Mouse (Mus musculus) cerebellum, postnatal 36 days (tissue): ENCODE results near the gene Inf2.

Experiments
- DNase-seq, 2 experiments: peaks; one replicate each; pipeline ENCODE4 v3.0.0; 2021 to 2022; ENCODE audit warnings: mixed read lengths in 2 of 2

Inf2 gene

DNA sequence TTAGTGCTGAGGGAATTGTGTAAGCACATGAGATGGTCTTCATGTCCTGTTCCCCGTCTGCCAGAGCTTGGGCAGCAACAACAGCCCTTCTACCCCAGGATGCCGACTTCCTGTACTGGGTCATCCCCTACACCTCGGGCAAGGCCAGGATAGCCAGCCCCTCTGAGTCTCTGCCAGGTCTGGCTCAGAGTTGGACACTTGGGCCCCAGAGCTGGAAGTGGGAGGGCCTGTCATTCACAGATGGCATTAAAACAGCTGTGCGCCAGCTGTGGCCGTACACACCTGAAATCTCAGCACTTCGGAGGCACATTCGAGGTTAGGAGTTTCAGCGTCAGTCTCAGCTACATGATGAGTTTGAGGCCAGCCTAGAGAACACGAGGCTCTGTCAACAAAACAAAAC, 7.9 kb downstream of the Inf2 start:
- DNase-seq = no peak

DNA sequence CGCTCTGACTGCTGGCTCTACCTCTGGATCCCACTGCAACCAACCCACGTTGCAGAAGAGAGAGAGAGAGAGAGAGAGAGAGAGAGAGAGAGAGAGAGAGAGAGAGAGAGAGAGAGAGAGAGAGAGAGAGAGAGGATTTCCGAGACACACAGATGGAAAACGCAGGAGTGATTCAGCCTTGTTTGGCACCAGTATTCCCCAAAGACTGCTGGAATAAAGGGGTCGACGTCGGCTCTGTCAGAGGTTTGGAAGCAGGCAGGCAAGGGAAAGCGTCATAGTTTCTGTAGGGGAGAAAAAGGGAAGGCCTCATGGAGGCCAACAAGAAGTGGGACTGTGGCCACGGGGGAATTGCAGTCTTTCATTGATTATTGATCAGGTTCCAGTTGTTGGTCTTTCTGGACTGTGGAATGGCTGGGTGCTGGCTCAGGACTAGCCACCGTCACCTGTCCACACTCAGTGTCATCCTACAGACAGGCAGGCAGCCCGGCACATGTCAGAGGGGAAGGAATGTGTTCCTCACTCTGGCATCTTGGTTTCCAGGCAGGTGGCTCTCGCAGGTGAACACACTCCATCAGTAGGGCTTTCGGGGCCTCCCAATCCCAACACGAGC, 8.4 kb downstream of the Inf2 start:
- no peak for DNase-seq

DNA sequence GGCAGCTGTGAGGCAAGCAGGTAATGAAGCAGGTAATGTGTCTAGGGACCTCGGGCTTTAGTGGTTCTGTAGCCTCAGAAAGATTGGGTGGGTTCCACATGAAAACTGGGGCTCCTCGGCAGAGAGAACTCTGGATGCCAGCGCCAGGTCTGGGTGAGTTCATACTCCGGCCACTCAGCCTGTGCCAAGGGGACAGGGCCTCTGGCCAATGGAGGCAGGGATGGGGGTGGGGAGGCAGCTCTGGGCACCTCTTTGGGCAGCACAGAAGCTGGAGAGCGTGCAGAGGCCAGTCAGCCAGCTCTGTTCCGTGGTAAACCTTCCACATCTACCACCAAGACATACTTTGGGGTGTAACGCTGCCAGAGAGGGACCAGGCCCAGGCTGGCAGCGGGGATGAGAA, 9.0 kb downstream of the Inf2 start:
- DNase-seq = peak in 1 of 2 experiments; percentile 42

DNA sequence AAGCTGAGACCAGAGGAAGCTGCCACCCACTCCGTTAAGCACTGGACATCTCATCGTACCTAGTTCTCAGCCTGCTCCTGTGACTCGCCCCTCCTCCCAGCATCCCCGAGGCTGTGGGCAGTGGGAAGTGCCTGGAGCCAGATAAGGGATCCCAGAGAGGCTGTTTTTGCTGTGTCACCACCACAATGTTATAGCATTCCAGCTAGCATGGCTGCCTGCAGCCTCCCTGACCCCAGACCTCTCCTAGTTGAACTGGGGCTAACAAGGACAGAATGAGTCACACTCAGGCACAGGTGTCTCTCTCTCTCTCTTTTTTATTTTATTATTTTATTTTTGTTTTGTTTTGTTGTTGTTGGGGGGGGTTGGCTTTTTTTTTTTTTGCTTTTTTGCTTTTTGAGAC, 10.6 kb downstream of the Inf2 start:
- DNase-seq = no peak

DNA sequence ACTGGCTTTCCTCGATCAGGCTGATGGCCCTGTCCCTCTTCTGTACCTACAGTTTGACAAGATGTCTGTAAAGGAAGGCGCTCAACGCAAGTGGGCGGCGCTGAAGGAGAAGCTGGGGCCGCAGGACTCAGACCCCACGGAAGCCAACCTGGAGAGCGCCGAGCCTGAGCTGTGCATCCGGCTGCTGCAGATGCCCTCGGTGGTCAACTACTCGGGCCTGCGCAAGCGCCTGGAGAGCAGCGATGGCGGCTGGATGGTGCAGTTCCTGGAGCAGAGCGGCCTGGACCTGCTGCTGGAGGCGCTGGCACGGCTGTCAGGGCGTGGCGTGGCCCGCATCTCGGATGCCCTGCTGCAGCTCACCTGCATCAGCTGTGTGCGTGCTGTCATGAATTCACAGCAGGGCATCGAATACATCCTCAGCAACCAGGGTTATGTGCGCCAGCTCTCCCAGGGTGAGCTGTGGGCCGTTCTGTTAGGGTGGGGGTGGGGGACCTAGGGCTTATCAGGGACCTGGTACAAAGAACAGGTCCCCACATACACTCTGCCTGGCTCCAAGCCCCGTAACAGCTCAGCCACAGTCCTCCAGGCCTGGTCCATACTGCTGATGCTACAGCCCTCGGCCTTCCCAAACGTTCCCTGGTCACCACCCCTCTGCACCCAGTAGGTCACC, 11.5 kb downstream of the Inf2 start:
- no peak for DNase-seq

DNA sequence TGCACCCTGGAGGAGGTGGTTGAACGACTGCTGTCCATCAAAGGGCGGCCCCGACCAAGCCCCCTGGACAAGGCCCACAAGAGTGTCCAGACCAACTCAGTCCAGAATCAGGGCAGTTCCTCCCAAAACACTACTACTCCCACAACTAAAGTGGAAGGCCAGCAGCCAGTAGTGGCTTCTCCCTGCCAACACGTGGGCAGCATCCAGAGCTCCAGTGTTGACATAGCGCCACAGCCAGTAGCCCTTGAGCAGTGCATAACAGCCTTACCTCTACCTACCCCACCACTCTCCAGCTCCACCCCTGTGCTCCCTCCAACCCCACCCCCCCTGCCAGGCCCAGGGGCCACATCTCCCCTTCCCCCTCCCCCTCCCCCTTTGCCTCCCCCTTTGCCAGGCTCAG, 15.4 kb downstream of the Inf2 start:
- DNase-seq = no peak

DNA sequence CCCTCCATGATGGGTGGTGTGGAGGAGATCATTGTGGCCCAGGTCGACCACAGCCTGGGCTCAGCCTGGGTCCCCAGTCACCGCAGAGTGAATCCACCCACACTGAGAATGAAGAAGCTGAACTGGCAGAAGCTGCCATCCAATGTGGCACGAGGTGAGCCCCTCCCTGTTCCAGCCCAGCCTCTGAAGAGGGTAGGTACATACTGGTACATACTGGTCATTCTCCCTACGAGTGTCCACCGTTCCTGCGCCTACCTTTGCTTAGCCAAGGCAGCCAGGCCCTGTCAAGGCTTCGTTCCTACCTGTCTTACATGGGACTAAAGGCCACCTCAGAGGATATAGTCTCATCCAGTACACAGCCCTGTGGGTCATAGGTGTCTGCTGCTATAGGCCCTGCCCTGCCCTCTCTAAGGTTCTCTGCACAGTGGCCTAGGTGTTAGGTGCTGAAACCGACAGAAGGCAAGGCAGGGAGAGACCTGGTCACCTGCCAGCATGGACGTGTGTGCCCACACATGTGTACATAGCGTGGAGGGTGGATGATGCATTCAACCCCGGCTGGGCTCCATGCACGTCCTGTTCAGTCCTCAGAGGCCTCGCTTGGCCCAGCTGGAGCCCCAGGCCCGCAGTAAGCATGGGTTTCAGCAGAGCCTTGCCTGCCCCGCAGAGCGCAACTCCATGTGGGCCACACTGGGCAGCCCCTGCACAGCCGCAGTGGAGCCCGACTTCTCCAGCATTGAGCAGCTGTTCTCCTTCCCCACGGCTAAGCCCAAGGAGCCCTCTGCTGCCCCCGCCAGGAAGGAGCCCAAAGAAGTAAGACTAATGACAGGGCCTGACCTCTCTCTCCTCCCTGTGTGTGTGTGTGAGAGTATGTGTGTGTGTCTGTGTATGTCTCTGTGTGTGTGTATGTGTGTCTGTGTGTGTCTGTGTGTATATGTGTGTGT, 16.4 kb downstream of the Inf2 start:
- no peak for DNase-seq

DNA sequence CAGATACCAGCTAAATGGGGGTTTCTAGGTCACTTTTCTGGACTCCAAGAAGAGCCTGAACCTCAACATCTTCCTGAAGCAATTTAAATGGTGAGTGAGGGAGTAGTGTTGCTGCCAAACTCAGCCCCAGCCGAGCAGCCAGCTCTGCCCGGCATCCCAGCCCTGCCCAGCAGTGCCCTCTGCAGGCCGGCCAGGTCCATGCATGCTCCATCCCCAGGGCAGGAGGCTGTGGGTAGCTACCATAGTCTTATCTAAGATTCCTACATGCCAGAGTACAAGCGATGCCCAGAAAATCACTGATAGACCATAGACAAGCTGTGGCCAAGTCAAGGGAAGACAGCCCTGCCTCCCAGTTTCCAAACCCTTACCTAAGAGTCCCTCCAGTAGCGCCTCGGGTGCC, 17.2 kb downstream of the Inf2 start:
- DNase-seq = peak; percentile 77 to 80

DNA sequence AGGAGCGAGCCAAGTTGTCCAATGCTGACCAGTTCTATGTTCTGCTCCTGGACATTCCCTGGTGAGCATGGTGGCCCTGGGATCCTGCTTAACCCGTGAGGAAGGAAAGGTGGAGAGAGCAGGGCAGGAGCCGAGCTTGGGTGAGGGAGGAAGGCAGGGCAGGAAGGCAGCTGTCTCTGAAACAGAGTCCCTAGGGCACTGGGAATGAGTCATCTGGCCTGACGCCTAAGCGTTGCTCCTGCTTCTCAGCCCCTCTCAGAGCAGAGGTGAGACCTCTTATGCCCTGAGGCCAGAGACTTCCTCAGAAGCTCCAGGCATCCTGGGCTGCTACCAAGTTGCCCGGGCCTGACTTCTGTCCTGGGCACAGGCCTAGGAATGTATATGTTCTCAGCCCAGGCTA, 18.4 kb downstream of the Inf2 start:
- no peak for DNase-seq

DNA sequence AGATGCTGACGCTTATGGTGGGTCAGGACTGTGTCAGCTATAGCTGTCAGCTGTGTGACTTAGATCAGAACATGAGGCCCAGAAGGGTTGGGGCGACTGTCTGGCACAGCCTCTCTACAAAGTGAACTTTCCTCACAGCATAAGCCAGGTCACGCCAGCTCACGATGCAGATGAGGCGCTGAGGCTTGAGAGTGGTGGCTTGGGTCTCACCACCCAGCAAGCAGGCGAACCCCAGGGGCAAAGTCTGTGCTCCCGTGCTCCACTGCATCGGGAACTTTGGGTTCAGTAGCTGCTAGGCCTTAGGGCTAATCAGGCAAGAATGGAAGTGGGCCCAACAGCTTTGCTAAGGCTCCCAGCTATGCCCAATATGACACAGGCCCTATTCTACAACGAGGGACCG, 20.4 kb downstream of the Inf2 start:
- DNase-seq = no peak

DNA sequence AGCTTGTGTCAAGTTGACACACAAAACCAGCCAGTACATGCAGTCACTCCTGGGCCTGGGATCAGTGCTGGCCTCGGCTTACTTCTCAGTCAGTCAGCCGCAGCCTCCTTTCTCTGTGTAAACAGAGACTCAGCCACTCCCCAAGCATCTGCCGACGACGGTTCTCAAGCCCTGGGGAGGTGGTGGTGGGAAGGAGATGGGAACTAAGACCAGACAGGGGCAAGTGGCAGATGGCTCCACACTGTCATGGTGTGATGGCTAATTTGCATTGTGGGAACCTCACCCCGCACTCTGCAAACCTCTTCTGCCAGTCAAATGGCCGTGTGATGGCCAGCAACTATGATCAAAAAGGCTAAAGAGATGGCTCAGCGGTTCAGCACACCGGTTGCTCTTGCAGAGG, 28.1 kb downstream of the Inf2 start:
- no peak for DNase-seq

DNA sequence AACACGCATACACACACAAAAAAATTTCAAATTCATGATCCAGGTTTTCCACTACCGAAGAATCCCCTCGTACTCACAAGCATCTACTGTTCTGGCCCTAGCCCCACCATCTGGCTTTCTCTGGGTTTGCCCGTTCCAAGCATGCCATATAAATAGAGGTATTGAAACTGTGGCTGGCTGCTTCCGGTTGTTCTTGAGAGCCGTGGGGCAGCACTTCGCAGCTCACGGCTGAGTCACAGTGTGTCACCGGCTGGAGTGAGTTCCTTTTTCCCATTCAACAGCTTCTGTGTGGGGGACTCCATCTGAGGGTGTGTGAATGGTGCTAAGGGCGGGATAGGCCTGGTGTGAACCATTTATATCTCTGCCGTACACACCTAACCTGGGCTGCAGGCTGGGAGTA, 28.6 kb downstream of the Inf2 start:
- DNase-seq = no peak

DNA sequence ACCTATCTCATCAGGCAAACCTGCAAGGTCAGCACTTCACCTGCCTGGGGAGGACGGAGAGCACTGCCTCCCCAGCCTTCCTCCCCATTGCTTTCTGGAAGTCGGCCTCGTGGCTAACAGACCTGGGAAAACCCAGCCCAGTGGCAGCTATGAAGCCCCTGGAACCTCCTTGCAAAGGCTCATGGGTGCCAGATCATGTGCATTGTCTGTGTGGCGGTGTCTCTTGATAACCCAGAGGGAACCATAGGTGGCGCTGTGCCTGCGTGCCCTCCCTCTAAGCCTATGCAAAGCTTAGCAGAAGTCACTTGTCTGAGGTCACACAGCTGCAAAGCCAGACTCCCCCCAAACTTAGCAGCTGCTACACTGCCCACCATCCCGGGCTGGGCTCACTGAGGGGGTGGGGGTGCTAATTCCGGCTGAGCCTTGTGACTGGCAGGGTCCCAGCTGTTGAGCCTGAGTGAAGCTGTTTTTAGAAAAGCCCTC, 29.4 kb downstream of the Inf2 start:
- peak in 1 of 2 experiments; percentile 26 for DNase-seq

DNA sequence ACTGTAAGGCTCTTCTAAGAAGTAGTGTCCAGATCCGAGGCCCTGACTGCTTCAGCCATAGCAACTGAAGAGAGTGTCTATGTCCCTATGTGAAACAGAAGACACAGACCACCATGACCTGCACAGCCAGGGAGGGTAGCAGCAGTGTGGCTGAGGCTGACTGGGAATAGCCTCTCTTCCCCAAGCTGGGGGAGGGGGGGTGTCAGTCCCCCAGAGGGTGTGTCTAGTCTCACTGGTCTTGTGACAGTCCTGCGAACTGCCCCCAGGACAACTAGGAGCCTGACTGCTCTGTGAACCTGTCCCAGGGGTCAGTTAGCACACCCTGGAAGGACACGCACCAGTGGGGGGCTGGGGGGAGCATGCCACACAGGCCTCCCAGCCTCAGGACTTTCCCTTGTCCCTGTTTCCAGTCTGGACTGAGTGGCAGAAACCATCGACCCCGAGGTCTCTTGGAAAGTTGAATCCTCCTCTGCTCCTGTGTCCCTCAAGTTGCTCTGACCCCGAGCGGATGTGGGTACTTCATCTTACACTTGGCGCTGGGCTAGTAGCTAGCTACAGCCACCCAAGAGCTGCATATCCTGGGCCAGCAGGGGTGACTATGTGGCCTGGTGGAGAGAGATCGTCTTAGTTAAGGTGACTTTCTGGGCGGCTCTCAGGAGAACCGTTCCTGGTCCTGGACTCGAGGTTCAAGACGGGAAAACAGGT, 30.5 kb downstream of the Inf2 start:
- DNase-seq = no peak

DNA sequence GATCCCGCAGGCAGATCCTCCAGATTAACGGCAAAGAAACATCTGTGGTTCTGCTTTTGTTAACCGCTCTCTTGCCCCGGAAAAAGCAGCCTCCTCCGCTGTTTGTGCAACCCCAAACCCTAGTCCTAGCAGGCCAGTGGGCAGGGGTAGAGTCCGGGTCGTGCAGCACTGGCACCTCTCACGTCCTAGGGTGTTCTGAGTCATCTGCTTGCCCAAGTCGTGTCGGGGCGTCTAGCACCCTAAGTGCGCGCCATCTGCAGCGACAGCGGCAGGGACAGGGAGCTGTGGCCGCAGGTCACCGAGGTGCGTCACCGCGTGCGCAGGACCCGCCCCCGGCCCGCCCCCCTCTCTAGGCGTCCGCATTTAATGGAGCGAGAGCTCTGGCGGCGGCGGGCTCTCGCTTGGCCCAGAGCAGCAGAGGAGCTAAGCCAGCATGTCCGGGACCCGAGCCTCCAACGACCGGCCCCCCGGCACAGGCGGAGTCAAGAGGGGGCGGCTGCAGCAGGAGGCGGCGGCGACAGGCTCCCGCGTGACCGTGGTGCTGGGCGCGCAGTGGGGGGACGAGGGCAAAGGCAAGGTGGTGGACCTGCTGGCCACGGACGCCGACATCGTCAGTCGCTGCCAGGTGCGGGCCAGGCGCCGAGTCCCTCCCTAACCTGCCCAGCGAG, 31.2 kb downstream of the Inf2 start, which contains the start of gene Adssl1:
Adssl1 (plus strand) TSS at position 360 of the 668 bp plus-strand sequence.
- DNase-seq = peak; percentile 35 to 42

DNA sequence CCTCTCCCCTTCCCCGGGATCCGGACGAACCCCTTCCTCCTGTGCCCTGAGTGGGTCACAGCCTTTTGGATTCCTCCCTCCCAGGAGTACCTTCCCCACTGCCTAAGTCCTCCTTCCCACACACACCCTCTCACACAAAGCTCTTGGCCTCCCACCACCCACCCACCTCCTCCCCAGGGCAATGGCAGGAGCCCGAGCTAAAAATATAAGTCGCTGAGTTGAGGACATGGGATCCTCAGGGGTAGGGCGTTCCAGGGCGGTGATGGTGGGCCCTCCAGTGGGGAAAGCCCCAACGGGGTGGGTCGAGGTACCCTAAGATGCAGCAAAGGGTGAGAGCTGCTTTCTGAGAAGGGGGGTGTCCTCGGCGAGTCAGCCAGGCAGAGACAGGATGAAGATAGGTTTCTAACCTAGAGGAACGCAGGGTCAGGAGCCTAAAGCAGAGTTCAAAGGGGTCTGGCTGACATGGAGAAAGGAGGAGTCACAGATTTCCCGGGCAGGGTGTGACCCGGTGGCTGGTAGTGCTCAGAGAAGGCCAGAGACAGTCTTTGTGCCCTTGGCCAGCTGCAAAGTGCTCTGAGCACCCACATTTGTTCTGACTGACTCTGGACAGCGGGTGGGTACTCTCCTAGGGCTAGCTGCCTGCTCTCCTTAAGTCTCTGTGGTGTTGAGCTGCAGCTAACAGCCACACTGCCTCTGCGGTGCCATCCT, 31.9 kb downstream of the Inf2 start:
- no peak for DNase-seq

DNA sequence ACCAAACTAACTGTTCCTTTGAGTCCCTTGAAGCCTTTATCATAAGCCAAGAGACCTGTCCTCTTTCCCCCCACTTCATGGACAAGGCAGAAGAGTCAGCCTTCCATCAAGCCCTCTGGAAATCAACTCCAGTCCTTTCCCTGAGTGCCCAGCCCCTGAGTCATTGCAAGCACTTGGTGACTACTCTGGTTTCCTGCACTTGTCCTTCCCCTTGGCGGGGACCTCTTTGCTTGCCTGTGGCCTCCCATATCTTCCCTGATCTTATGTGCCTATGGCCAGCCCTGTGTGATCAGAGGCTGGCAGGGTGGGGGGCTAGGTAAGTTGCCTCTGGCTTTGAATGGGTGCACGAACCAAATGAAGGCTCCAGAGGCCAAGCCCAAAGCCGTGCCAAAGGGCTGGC, 33.3 kb downstream of the Inf2 start:
- no peak for DNase-seq

DNA sequence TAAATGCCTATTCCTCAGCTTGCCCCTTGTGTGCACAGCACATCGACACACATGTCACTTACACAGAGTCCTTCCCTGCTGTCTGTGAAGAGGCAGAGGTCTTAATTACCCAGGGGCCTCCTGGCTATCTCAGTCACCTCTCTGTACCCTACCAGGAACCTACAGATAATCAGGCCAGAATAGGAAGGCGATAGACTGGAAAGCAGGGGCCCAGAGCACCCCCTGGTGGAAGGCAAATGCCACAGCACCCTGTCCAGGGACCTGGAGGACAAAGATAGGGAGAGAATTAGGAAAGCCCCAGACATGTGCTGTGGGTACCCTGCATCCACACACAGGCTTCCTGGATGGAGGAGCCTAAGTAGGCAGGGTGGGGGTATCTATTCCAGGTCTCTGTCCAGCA, 35.2 kb downstream of the Inf2 start:
- peak; percentile 65 to 67 for DNase-seq

DNA sequence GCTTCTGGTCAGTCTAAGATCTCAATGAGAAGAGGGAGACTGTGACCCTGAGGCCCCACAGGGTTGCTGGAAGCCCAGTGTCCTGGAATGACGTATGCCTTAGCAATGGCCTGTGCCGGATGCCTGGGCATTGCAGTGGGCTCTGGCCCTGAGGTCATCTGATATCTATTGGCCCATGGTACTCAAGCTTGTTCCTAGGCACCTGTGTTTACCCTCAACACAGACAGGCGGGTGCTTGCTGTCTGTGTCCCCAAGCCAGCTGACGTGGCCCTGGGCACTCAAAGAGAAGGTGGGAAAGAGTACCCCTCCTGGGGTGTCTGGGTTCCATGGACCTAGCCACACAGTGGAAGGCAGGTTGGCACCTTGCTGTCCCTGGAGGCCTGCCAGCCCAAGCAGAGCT, 37.1 kb downstream of the Inf2 start:
- no peak for DNase-seq

DNA sequence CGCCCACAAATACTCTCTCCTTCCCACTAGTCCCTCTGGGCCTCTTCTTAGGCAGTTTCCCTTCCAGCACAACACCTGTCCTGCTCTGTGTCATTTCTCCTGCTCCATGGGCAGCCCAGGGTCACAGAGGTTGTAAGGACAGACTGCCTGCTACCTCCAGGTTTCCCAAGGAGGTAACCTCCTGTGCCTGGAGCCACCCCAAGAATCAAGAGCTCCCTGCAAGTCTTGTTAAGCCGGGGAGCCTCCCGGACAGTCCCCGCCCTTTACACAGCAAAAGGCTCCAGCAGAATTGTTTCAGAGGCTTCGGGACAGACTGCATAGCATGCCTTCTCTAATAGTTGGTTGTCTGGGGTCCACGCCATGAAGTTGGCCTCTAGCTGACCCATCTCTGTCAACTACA, 37.9 kb downstream of the Inf2 start:
- no peak for DNase-seq

DNA sequence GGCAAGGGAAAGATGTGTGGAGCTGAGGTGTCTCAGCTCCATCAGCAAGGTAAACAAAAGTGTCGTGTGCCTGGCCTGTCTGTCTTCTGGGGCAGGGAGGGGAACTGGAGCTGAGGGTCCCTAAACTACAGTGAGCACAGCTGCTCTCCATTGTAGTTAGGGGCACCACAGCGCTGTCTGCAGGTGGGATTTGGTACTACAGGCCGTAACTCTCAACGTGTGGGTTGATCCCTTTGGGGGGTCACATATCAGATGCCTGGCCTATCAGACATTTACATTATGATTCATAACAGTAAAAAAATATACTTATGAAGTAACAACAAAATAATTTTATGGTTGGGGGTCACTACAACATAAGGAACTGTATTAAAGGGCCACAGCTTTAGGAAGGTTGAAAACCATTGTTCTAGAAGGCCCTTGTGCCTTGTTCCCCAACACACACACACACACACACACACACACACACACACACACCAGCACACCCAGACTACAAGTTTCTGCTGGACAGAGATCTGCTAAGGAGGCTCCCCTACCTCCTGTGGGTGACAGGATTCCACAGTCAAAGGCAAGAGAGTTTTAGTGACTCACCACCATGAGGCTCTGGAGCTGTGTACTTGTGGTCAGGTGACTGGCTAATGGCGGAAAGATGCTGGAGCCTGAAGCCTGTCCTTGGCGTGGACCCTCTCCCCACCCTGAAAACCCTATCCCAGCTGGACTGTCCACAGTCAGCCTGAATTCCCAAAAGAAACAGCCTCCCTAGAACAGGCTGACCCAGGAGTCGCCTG, 38.7 kb downstream of the Inf2 start:
- no peak for DNase-seq
